Mouse (Mus musculus) neutrophil, adult 59 days (primary cell): Measurements from ENCODE around the gene 1700025B11Rik. TPM values are rescaled to one million over a fixed set of nuclear protein-coding genes. Genes with fewer than 3 reads are reported as not detected.

Source experiments
- total RNA-seq, 2 experiments: library from RNA; stranded (reverse); gene quantifications; 1 replicate in 1 of 2; 2 replicates in 1 of 2; pipeline ENCODE4 v1.2.4; 2023

1700025B11Rik gene
- not detected for total RNA-seq

DNA sequence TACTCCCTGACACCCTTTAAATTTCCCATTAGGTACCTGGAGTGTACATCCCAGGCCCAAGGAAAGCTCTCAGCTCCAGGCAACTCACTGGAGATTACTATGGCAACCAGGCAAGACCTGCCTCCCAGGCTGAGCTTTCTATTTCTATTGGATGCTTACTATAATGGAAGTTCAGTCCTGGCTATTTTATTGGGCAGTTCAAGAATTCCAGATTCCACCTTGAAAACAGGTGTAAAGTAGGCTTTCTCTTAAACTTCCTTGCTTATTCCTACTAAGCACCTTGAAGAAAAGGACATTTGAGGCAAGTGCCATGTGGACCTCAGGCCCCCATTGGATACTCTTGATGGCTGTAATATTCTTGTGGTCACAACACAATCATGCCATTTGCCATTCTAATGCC is at the start of gene 1700025B11Rik:
TSS of gene 1700025B11Rik (minus strand) at position 101 of the 400 bp plus-strand sequence.

GRCm38 (mm10) chr15:77598958-77599357 is 37.3 kb upstream of the 1700025B11Rik start, which contains the start of gene Gm36245:
Gene Gm36245, plus strand, starts transcription at chr15:77599258.

DNA sequence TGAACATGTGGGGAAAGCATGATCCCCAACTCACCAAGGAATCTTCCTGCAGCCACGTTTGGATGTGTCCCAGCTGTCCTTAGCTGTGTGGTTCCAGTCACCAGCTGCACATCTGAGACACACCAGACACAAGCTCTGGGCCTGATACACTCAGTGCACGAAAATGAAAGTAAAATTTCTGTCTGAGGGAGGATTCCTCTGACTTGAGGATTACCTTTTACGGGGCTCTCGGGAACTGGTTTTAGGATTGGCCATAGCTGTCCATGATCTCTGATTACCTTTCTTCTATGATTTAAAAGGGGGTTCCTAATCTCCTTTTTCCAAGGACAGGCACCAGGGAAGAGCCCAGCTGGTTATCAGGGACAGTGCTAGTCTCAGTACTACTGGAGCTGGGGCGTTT is 34.3 kb upstream of the 1700025B11Rik start, which contains the start of gene Apol10b:
TSS of gene Apol10b (minus strand) at position 165 of the 400 bp plus-strand sequence.

DNA sequence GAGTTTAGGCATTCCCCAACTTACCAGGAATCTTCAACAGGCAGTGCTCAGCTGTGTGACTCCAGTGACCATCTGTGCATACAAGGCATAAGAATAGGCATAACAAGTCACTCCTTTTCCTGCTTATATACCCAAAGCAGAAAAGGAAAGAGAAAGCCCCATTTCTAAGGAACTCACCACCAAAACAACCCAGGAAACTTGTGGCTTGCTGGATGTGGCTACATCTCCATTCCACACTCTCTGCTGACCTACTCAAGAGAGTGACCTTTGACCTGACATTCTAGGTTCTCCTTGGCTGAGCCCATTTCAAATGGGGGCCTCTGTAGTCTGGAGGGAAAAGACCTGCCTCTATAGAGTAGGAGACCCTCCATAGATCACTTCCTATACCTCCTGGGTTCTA is 28.5 kb downstream of the 1700025B11Rik start, which contains the start of gene Apol7c:
TSS of gene Apol7c (minus strand) at position 101 of the 400 bp plus-strand sequence.

Other genes with a start within 250 kb of the 1700025B11Rik start
- not detected for gene Apol7a, start 162.8 kb downstream of the 1700025B11Rik start, total RNA-seq
- gene Apol9a, start 150.8 kb downstream of the 1700025B11Rik start, total RNA-seq: not detected
- not detected for gene Apol7b, start 114.4 kb downstream of the 1700025B11Rik start, total RNA-seq
- gene Apol10a, start 84.8 kb downstream of the 1700025B11Rik start, total RNA-seq: not detected
- not detected for gene Apol11a, start 53.6 kb downstream of the 1700025B11Rik start, total RNA-seq
- gene Apol7c, start 28.6 kb downstream of the 1700025B11Rik start, total RNA-seq: not detected
- not detected for gene Apol10b, start 34.2 kb upstream of the 1700025B11Rik start, total RNA-seq
- gene Gm36245, start 37.4 kb upstream of the 1700025B11Rik start, total RNA-seq: not detected
- gene Apol11b, start 81.4 kb upstream of the 1700025B11Rik start, total RNA-seq: under 1 TPM; 0.64 to 0.71 TPM
- not detected for gene Apol7e, start 137.0 kb upstream of the 1700025B11Rik start, total RNA-seq
- gene Apol9b, start 167.1 kb upstream of the 1700025B11Rik start, total RNA-seq: not detected
- gene Apol8, start 195.1 kb upstream of the 1700025B11Rik start, total RNA-seq: 1 to 10 TPM; 5.1 to 8.3 TPM